Comparison of ENCODE assay signal across 21 mouse cellular contexts in the genomic region with DNA sequence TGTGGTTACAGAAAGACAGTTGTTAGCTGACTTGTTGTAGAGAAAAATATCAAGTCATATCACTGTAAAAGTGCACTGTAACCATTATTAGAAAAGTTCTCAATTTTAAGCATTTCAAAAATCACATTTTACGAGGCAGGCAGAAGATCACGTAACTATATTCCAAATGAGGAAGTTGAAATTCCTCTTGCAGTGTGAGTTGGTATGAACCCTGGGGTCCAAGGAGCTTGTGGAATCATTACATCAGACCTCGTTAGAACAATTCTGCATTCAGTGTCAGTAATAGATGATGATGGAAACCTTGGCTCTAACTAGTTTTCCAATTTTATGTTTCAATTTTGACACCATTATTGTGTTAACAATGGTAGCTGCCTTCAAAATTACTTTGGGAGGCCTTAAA. TPM values are rescaled to one million over a fixed set of nuclear protein-coding genes. Genes with fewer than 3 reads are reported as not detected.
DNase-seq lines count a peak whose midpoint lies in the region; ATAC-seq and TF ChIP-seq lines count a peak whose summit lies in the region.
"Had no signal": no experiment of that assay in that cellular context is flagged by ENCODE, and none has a peak within 500 bp of the region (broad histone marks: within the 10 kb centered on the region; RNA-seq: fewer than 3 reads in every experiment).

No protein-coding gene starts in this region.

- H3K4me2 ChIP-seq in midbrain, embryonic 11.5 days, result no peak overlapping the region
- H3K4me2 ChIP-seq: embryonic facial prominence, embryonic 13.5 days; embryonic facial prominence, embryonic 15.5 days; forebrain, embryonic 12.5 days had no signal

- H3K9me3 ChIP-seq in midbrain, embryonic 11.5 days (ENCODE audit: control insufficient read depth, low read length), result no peaks in the 10 kb centered on the region
- H3K9me3 ChIP-seq: embryonic facial prominence, embryonic 13.5 days; embryonic facial prominence, embryonic 15.5 days; forebrain, embryonic 10.5 days; forebrain, embryonic 12.5 days had no signal

- DNase-seq in frontal cortex, postnatal 36 days (ENCODE audit: low spot score in 2 of 2), result no peak
- no peak for DNase-seq in heart, adult 9 months (ENCODE audit: low spot score in 2 of 2)
- DNase-seq in midbrain, embryonic 11.5 days (ENCODE audit: low spot score, missing footprints), result no peak
- DNase-seq: adrenal gland, postnatal 10 days; adrenal gland, postnatal 25 days; cerebellum, adult 11-12 months; cerebellum, adult 2 months; cerebellum, adult 9-10 months; cerebellum, postnatal 10 days; cerebellum, postnatal 25 days; embryo, embryonic 11 days had no signal

- no peaks in the 10 kb centered on the region for H3K36me3 ChIP-seq in midbrain, embryonic 11.5 days (ENCODE audit: control insufficient read depth, insufficient read depth, low read length)
- H3K36me3 ChIP-seq: embryonic facial prominence, embryonic 13.5 days; embryonic facial prominence, embryonic 15.5 days; forebrain, embryonic 10.5 days; forebrain, embryonic 12.5 days had no signal

- no peak overlapping the region for H3K9ac ChIP-seq in midbrain, embryonic 11.5 days (ENCODE audit: low read length)
- H3K9ac ChIP-seq: embryonic facial prominence, embryonic 13.5 days; embryonic facial prominence, embryonic 15.5 days; forebrain, embryonic 12.5 days had no signal

- 85% methylated on average over 3 of the region's 3 CpGs for WGBS in midbrain, embryonic 11.5 days

- TF ChIP-seq POLR2A in bone marrow macrophage, adult 2 months (IDR thresholded peaks at IDR 0.05; ENCODE audit: borderline replicate concordance, low read depth, low read length), result no peak

- peak overlapping the region; percentile 28; the same call in 1 of the 2 replicates for H3K4me3 ChIP-seq in bone marrow macrophage, adult 2 months (ENCODE audit: insufficient read depth, low read length)
- H3K4me3 ChIP-seq in midbrain, embryonic 11.5 days (ENCODE audit: low read depth, low read length), result no peak overlapping the region
- H3K4me3 ChIP-seq: embryonic facial prominence, embryonic 13.5 days; embryonic facial prominence, embryonic 15.5 days; erythroblast, embryonic 14.5 days; forebrain, embryonic 10.5 days; forebrain, embryonic 12.5 days had no signal

- no peak overlapping the region for H3K27ac ChIP-seq in bone marrow macrophage, adult 2 months (ENCODE audit: insufficient read depth, low read depth, low read length)
- no peak overlapping the region for H3K27ac ChIP-seq in midbrain, embryonic 11.5 days (ENCODE audit: low read depth, low read length)
- H3K27ac ChIP-seq: embryonic facial prominence, embryonic 13.5 days; embryonic facial prominence, embryonic 15.5 days; forebrain, embryonic 10.5 days; forebrain, embryonic 12.5 days had no signal

- no peak for TF ChIP-seq CTCF in bone marrow macrophage, adult 2 months (IDR thresholded peaks at IDR 0.05; ENCODE audit: low read depth, low read length)

- peak; percentile 76 for ATAC-seq in granulocyte monocyte progenitor cell, adult 5-6 weeks (replicated peaks; ENCODE audit: poor library complexity, severe bottlenecking)
- ATAC-seq in megakaryocyte progenitor cell, adult 5-6 weeks (replicated peaks; ENCODE audit: poor library complexity), result peak; percentile 68
- ATAC-seq in midbrain, embryonic 11.5 days (ENCODE audit: low FRiP score), result no peak
- ATAC-seq: forebrain, embryonic 14.5 days; forebrain, embryonic 16.5 days had no signal

- peaks cover 16% of the 10 kb centered on the region for H3K4me1 ChIP-seq in bone marrow macrophage, adult 2 months (ENCODE audit: control insufficient read depth, insufficient read depth, low read length)
- no peaks in the 10 kb centered on the region for H3K4me1 ChIP-seq in midbrain, embryonic 11.5 days (ENCODE audit: control insufficient read depth, insufficient read depth, low read length)
- H3K4me1 ChIP-seq: embryonic facial prominence, embryonic 13.5 days; forebrain, embryonic 10.5 days; forebrain, embryonic 12.5 days had no signal

- H3K27me3 ChIP-seq in midbrain, embryonic 11.5 days (ENCODE audit: control insufficient read depth, insufficient read depth, low read length), result no peaks in the 10 kb centered on the region
- H3K27me3 ChIP-seq: embryonic facial prominence, embryonic 13.5 days; embryonic facial prominence, embryonic 15.5 days; forebrain, embryonic 12.5 days had no signal

RNA-seq across cellular contexts. Expression of a gene that starts 57.7 kb away (rescaled TPM):
- 79.8 and 84.2 TPM in 2 replicates for polyA plus RNA-seq in bone marrow macrophage, adult 2 months (2012; ENCODE audit: insufficient read depth, insufficient read length, missing spikeins)
- total RNA-seq in granulocyte monocyte progenitor cell, adult 5-6 weeks (2014; fragmentation: Nextera tagmentation), result 51.7 and 55.3 TPM in 2 replicates
- 96.1 and 109 TPM in 2 replicates for total RNA-seq in granulocyte monocyte progenitor cell, adult 5-6 weeks (2017)
- 79.1 and 80.9 TPM in 2 replicates for total RNA-seq in megakaryocyte progenitor cell, adult 5-6 weeks (2015)
- total RNA-seq in megakaryocyte progenitor cell, adult 5-6 weeks (2017), result 108 and 119 TPM in 2 replicates
- polyA plus RNA-seq in midbrain, embryonic 11.5 days (2014; fragmentation: Nextera tagmentation; extraction: Ambion mirVana), result 131 and 141 TPM in 2 replicates
